Mouse (Mus musculus): ENCODE data around the gene Sat1. TPM values are rescaled to one million over a fixed set of nuclear protein-coding genes. Genes with fewer than 3 reads are reported as not detected.

Gene Sat1
- total RNA-seq, 1 experiment from 2014 or later = 169 TPM

GRCm38 (mm10) chrX:155166313-155166712 lies 49.9 kb downstream of the Sat1 start:
- no peak for DNase-seq

GRCm38 (mm10) chrX:155163553-155163952 lies 52.7 kb downstream of the Sat1 start:
- no peak for DNase-seq

Other genes with a start within 250 kb of the Sat1 start
- gene Magea8, start 220.6 kb downstream of the Sat1 start, total RNA-seq (2021) = not detected in 2 replicates
- not detected in 2 replicates for gene Magea5, start 153.3 kb downstream of the Sat1 start, total RNA-seq (2021)
- not detected in 2 replicates for gene Magea1, start 126.7 kb downstream of the Sat1 start, total RNA-seq (2021)
- gene Magea2, start 122.8 kb downstream of the Sat1 start, total RNA-seq (2021) = not detected in 2 replicates
- gene Cldn34b2, start 88.0 kb downstream of the Sat1 start, total RNA-seq (2021) = not detected in 2 replicates
- 43.7 and 47.6 TPM in 2 replicates for gene Acot9, start 46.0 kb upstream of the Sat1 start, total RNA-seq (2021)
- gene Prdx4, start 124.3 kb upstream of the Sat1 start, total RNA-seq (2021) = 29.6 and 39.0 TPM in 2 replicates

All from adrenal gland, postnatal 25 days (tissue).